Mouse (Mus musculus) 3134 (cell line): ENCODE data around the gene Pi4k2a.

ENCODE experiments used
- DNase-seq: peaks from one replicate; pipeline ENCODE4 v3.0.0-alpha.2; 2011; ENCODE audit warnings: low spot score; ENCODE audit not compliant: insufficient read length; ENCODE audit errors: extremely low read depth

Gene Pi4k2a

DNA sequence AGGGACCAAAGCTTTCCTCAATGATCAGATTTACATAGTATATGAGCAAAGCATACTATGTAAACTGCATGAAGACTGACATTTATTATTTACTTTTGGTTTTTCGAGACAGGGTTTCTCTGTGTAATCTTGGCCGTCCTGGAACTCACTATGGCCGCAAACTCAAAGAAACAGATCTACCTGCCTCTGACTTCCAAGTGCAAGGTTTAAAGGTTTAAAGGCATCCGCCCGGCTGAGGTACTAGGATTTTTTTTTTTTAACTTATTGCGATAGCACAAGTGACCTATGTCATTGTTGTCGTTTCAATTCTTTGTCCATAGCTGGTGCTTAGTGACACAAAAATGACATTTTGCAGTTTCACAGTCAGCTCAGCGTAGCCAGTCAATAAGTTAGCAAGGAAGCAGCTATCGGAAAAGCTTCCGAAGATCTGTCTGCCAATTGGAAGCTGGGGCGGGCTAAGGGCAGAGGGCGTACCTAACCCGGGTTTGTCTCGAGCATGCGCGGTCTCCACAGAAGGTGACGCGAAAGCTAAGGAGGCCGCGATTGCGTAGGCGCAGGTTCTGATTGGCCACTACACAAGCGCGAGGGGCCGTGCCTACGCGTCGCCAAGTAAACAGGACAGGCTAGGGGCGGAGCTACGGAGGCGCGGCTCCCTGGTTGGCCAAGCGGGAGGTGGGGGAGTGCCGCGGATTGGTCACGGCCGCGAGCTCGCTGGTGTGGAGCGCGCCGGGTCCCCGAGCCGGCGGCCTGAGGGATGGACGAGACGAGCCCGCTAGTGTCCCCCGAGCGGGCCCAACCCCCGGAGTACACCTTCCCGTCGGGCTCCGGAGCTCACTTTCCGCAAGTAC, at the start of gene Pi4k2a:
Gene Pi4k2a (plus strand): TSS at position 723 of the 848 bp plus-strand sequence.
- peak; percentile 99 for DNase-seq

DNA sequence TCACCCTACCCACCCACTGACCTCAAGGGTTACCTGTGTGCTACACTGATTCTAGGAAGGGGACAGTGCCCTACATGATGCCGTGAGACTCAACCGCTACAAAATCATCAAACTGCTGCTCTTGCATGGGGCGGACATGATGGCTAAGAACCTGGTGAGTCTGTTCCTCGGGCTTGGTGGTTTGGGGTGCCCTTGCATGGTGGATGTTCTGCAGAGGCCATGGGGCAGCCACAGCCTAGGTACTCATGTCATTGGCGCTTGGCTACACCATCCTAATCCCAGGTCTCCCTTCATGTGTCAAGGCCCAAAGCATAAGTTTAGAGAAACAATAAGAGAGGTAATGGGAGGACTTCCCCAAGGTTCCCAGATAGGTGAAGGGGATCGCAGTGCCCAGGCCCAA, 46.3 kb upstream of the Pi4k2a start:
- no peak for DNase-seq

GRCm38 (mm10) chr19:42045269-42046102, 44.8 kb upstream of the Pi4k2a start, which contains the start of gene Hoga1:
Gene Hoga1, plus strand, starts transcription at chr19:42045610.
- DNase-seq, result peak; percentile 90

- no peak for DNase-seq
Measured at GRCm38 (mm10) chr19:42050251-42050650, 40.0 kb upstream of the Pi4k2a start.

DNA sequence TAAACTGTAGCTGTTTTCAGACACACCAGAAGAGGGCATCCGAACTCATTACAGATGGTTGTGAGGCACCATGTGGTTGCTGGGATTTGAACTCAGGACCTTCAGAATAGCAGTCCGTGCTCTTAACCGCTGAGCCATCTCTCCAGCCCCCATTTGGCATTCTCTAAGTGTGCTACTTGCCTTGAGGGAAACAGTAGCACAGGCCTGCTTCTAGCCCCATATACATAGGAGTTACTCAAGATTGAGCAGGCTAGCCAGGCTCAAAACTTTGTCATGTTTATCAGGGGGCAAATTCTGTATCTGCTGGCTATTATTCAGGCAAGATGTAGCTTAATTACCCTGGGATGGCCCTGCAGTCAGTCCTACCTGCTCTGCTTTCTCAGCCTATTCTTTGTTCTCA, 38.9 kb upstream of the Pi4k2a start:
- no peak for DNase-seq

DNA sequence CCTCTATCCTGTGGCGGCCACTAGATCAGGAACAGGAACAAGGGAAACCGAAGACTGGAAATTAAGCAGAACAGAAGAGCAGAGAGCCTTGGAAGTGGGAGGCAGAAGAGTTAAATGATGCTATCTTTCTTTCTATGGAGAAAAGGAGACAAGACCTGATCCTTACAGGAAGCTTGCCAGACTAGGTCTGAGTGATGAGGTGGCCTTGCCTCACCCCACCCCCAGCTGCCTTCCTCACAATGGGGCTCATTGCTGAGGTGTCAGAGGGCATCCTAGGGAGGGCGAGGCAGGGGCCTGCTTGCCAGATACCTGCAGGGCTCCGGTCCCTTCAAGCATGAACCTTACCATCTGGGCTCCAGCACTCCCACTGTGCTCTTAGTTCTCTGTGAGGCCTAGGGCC, 38.3 kb upstream of the Pi4k2a start, which contains the start of gene 4933411K16Rik:
Gene 4933411K16Rik (plus strand): TSS at position 301 of the 400 bp plus-strand sequence.
- DNase-seq, result no peak

DNA sequence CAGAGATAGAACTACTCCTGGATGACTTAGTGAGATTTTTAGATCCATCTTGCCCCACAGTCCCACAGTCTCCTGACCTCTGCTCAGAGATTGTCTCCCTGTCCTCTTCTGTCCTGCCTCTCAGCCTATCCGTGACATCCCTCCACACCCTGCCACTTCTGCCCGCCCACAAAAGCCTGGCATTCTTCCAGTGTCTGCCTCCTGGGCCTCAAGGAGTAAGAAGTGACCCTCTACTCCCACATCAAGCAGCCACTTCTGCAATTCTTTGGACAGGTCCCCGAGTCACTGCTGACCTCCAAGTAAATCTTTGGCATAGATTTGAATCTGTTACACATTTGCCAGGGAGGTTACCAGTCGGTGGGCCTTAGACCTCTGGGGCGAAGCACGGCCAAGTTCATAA, 36.0 kb upstream of the Pi4k2a start:
- no peak for DNase-seq

- DNase-seq, result no peak
Measured at GRCm38 (mm10) chr19:42055881-42056280, 34.4 kb upstream of the Pi4k2a start.

DNA sequence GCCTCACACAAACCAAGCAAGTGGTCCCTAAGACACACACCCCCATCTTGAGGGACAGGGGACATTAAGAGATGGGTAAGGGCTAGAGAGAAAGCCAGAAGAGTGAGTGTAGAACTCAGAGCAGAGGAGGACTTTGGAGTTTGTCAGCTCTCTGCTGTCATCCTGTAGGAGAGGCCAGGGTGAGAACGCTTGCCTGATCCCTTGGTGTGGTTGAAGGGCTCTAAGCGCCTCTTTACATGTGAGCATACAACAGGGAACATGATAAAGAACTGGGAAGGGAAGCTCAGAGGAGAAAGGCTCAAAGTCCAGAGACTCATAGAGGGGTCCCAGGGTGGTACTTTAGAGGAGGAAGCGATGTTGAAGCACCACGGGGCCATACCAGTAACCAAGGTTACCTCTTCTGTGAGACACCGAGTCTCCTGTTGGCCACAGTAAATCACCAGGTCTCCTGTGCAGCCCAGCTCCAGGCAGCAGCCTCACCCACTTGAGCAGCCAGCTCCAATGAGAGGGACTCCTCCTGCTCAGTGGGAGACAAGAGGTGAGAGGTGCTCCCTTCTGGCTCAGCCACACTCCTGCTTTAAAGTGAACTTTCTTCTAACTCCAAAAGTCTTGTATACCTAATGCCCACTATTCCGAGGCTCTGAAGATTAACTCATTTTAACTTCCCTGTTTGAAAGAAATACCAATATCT, 33.4 kb upstream of the Pi4k2a start:
- DNase-seq, result no peak

- DNase-seq, result no peak
Measured at GRCm38 (mm10) chr19:42058426-42058825, 31.8 kb upstream of the Pi4k2a start.

DNA sequence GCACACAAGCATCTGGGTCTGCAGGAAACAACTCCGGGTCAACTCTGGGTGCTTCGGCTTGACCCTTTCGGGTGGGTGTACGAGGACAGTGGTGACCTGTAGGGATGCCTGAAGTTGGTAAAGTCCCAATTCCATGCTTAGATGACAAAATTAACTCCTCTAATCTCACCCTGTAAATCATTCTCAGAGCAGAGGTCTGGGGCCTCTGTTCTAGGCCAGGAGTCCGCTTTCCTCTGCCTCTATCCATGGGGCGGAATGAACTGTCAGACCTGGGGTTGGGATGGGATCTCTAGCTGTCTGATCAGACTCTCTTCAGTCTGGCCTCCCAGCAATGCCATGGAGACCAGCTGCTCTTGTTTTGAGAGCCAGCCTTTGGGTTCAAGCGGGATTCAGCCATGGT, 28.8 kb upstream of the Pi4k2a start:
- DNase-seq, result no peak

GRCm38 (mm10) chr19:42068441-42069240, 21.6 kb upstream of the Pi4k2a start:
- no peak for DNase-seq

DNA sequence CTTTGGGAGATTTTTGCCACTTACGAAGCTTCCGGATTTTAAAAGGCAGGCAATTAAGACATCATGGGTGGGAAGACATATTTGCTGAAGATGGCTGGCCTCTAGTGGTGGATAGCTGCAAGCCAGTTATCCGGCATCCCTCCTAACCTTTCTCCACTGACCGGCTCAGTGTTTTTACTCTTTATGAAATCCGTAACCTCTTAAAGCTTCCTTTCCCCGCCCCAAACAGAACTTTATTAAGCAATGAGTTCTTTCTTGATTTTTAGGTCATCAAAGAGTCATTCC, 21.1 kb upstream of the Pi4k2a start:
- DNase-seq, result no peak

DNA sequence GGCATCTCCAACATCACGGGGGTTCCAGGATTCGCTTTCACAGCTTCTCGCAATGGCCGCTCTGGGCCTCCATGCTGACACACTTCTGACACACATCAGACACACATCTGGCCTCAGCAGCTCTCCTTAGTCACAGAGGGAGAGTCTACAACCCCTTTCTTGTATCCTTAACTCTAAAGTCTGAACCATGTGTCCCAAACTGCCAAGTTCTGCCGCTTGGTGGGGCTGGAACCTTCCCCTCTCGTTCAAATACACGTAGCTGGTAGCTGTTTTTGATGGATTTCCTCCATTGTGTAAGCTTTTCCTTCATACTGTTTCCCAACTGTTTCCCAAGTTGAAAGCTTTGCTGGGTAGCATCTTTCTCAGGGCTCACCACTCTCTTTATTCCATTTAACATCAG, 19.0 kb upstream of the Pi4k2a start:
- no peak for DNase-seq

DNA sequence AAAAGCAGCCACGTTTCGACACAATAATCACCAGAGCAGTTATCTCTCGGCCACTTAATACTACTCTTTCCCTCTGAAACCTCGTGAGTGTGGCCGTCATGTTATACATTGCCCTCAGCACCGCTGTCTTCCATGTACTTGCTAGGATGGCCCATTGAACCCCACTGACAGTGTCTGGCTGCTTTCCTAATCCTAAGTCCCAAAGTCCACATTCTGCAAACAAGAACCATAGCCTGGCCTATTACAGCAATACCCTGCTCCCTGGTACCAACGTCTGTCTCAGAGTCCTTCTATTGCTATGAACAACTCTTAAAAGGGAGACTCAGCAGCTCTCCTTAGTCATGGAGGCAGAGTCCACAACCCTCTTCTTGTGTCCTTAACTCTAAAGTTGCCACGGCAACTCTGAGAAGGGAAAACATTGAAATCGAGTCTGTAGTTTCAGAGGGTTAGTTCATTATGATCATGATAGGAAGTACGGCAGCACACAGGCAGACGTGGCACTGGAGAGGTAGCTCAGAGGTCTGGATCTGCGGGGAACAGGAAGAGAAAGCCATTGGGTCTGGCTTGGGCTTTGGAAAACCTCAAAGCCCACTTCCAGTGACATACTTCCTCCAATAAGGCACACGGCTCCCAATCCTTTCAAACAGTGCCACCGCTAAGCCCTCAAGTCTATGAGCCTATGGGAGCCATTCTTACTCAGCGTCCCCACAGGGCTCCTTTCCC, 18.2 kb upstream of the Pi4k2a start:
- DNase-seq, result no peak

DNA sequence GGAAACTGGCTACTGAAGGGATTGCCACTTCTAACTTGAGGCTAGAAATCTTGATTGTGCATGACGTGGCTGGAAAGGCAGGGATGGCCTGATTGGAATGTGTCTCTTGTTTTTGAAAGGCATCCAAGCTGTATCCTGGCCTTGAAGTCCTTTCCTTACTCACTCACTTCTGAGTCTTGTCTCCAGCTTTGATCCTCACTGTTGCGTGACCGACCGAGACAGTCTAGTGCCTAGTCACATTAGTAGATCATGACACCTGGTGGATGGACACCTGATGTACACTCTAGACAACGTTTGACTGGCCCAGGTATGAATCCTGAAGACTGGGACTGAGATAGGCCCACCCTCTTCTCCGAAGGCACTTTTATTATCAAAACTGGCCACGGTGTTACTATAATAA, 17.5 kb upstream of the Pi4k2a start:
- DNase-seq, result no peak

- no peak for DNase-seq
Measured at GRCm38 (mm10) chr19:42075051-42075450, 15.2 kb upstream of the Pi4k2a start.

DNA sequence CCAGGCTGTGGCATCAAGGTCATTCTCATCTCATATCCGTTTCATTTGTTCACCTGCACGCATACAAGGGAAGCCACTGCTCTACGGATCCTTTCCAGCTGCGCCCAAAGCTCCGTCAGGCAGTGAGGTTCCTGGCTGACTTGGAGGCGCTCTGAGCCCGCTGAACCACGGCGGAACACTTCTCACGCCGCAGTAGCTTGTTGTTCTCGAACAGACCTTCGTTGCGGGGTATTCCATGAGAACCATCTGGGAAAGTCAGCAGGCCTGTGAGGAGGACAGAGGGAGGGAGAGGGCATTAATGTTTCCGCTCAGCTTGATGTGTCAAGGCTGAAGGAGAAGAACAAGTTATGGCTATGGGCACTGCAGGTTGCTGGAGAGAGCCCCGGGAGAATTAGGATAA, 14.3 kb upstream of the Pi4k2a start:
- no peak for DNase-seq

DNA sequence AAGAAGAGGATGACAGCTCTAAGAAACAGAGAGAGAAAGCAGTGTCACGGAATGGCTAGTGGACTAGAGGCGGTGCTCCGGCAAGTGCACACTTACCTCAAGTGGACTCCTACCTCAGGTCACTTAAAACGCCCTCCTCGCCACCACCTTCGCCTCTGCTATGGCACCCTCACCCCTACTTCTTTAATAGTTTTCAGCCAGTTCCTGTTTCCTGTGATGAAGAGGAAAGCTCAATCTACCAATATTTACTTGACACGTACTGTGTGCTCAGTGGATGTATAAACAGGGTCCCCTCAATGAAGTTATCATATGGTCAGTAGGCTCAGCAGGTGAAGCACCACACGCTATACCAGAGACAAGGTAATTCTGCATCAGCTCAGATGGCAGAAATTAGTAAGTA, 11.7 kb upstream of the Pi4k2a start:
- no peak for DNase-seq

DNA sequence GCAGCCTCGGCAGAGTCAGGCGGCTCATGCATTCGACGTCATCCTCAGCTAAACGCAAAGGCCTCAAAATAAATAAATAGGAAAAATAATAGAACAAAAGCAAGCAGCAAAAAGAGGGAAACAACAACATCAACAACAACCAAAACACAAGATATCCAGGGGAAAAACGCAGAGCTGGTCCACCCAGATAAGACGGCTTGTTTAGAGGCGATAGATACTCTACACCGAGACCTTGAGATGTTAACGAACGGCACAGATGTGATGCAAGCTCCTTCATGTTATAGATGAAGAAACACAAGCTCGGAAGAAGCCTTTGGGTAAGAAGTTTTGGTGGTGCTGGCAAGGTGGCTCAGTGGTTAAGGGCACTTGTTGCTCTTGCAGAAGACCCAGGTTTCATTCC, 11.3 kb upstream of the Pi4k2a start:
- DNase-seq, result no peak
